Mouse (Mus musculus) gastrocnemius, postnatal 10 days (tissue): Measurements from ENCODE around the gene Olfr1449. TPM values are rescaled to one million over a fixed set of nuclear protein-coding genes. Genes with fewer than 3 reads are reported as not detected.
"Not testable (repeated sequence)": the region's sequence is repeated elsewhere in the genome, so short reads cannot be mapped to it uniquely, and the experiment has no call there.

Experiments used
- DNase-seq: peaks from one replicate; pipeline ENCODE4 v3.0.0; 2021; ENCODE audit warnings: mixed read lengths
- long read RNA-seq, 2 experiments: library from polyadenylated mRNA; stranded (forward); transcript quantifications; one replicate each; pipeline ENCODE4 v2.0.0; 2021
- total RNA-seq, 2 experiments: library from RNA; stranded (reverse); gene quantifications; 2 replicates each; pipeline ENCODE4 v1.2.3; 2021

Gene Olfr1449
- total RNA-seq: not detected
- long read RNA-seq, experiment 1: 0 reads
- long read RNA-seq, experiment 2: 0 reads

- no peak for DNase-seq
Observed at GRCm38 (mm10) chr19:12930540-12930939, at the start of gene Olfr1449. Gene Olfr1449 (plus strand): TSS chr19:12930840.

DNA sequence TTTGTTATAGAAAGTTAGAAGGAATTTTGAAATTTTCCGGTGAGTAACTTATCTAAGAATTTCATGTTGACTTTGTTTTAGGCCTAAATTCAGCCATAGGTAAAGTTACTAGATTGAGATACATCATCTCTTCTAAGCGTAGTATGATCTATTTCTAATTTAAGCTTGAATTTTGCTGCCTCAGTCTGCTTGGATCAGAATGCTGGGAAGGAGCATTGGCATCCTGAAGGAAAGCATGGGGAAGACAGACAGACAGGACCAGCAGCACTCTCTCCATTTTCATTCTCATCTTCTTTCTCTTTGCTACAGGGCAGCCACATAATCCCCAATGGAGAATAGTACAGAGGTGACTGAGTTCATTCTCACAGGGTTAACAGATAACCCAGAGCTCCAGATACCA lies 47.1 kb upstream of the Olfr1449 start, which contains the start of gene Olfr1445:
TSS of gene Olfr1445 (plus strand) at position 301 of the 400 bp plus-strand sequence.
- no peak for DNase-seq

- DNase-seq: no peak
Observed at GRCm38 (mm10) chr19:12893424-12893823, 37.2 kb upstream of the Olfr1449 start, which contains the start of gene Olfr1446. Gene Olfr1446 (minus strand): TSS chr19:12893524.

- DNase-seq: no peak
Observed at GRCm38 (mm10) chr19:12903643-12904042, 27.0 kb upstream of the Olfr1449 start, which contains the start of gene Olfr1447. Gene Olfr1447 (minus strand): TSS chr19:12903743.

DNA sequence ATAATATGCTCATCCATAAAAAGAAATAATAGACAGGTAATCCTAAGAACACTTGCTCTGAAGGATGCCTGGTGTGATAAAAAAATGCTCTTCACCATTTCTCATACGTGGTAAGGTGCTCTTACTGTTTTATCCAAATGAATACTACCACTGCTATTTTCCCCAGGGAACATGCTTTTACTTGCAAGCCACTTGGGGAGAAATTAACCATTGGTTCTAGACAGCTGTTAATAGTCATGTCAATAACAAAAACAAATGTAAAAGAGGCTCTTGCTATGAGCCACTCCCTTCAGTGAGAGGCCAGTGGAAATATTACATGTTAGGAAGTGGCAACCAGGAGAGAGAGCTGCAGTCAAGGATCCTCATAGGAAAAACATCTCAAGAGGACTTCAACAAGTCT lies 6.3 kb upstream of the Olfr1449 start, which contains the start of gene Olfr1448:
TSS of gene Olfr1448 (minus strand) at position 101 of the 400 bp plus-strand sequence.
- DNase-seq: no peak

- DNase-seq: no peak
Observed at GRCm38 (mm10) chr19:12949958-12950357, 19.3 kb downstream of the Olfr1449 start, which contains the start of gene Olfr1450. Gene Olfr1450 (plus strand): TSS chr19:12950258.

GRCm38 (mm10) chr19:12970082-12970481 lies 39.4 kb downstream of the Olfr1449 start:
- not testable (repeated sequence) for DNase-seq

Other genes with a start within 250 kb of the Olfr1449 start
- not detected for gene Keg1, start 235.1 kb upstream of the Olfr1449 start, total RNA-seq
- gene Cntf, start 165.2 kb upstream of the Olfr1449 start, total RNA-seq: 1 to 10 TPM; 4.4 to 4.6 TPM
- 10 to 100 TPM; 68.7 to 69.4 TPM for gene Zfp91, start 134.7 kb upstream of the Olfr1449 start, total RNA-seq
- gene Lpxn, start 134.6 kb upstream of the Olfr1449 start, total RNA-seq: 1 to 10 TPM in 1 of 2 experiments, under 1 TPM in 1; 0.85 to 1.1 TPM
- not detected for gene Gm5244, start 84.2 kb upstream of the Olfr1449 start, total RNA-seq
- not detected for gene Olfr1444, start 73.6 kb upstream of the Olfr1449 start, total RNA-seq
- gene Olfr1445, start 47.0 kb upstream of the Olfr1449 start, total RNA-seq: not detected
- not detected for gene Olfr1446, start 37.3 kb upstream of the Olfr1449 start, total RNA-seq
- gene Olfr1447, start 27.1 kb upstream of the Olfr1449 start, total RNA-seq: not detected
- not detected for gene Olfr1448, start 6.4 kb upstream of the Olfr1449 start, total RNA-seq
- not detected for gene Olfr1450, start 19.4 kb downstream of the Olfr1449 start, total RNA-seq
- gene Olfr1451, start 64.2 kb downstream of the Olfr1449 start, total RNA-seq: not detected
- not detected for gene Olfr1453, start 97.5 kb downstream of the Olfr1449 start, total RNA-seq
- gene Olfr1454, start 129.8 kb downstream of the Olfr1449 start, total RNA-seq: not detected
- not detected for gene Olfr1457, start 167.1 kb downstream of the Olfr1449 start, total RNA-seq
- not detected for gene Olfr1458, start 175.9 kb downstream of the Olfr1449 start, total RNA-seq
- under 1 TPM in 1 of 2 experiments, not detected in 1; 0.07 TPM for gene Olfr1459, start 218.7 kb downstream of the Olfr1449 start, total RNA-seq
- not detected for gene Olfr1461, start 232.2 kb downstream of the Olfr1449 start, total RNA-seq